Mouse (Mus musculus): ENCODE data around the gene Ogdh. TPM values are rescaled to one million over a fixed set of nuclear protein-coding genes. Genes with fewer than 3 reads are reported as not detected.

The Ogdh gene
- polyA plus RNA-seq, 1 experiment from 2014 or later = 201 TPM

DNA sequence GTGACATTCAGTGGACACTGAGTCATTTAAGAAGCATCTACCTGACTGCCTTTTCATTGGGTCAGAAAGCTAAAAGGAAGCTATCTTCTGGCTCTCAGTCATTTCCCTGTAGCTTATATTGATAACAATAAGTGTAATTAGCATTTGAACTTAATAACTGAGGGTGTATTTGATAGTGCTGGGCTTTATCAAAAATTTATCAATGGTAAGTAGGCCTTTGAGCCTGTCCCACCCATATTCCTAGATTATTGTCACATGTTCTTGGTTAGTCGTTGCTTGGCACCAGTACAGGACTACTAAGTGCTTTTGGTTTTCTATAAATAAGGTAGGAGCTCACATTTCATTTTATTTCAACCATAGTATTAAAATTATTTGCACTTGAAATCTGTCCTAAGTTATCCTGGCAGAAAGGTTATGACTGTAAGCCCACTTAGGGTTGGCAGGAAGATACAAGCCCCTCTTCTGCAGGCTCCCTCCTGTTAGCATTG, 14.6 kb downstream of the Ogdh start:
- Histone ChIP-seq H3K9me3 (replicated peaks; ENCODE audit: control insufficient read depth, low read length) (no peaks in the 10 kb centered on the region), H3K27me3 (ENCODE audit: control insufficient read depth, insufficient read depth, low read length) (no peaks in the 10 kb centered on the region), H3K27ac (ENCODE audit: low read depth, low read length) (no peak overlapping the region), H3K36me3 (ENCODE audit: control insufficient read depth, insufficient read depth, low read length) (peaks cover 12% of the 10 kb centered on the region; the same call in 1 of the 2 replicates), H3K4me1 (ENCODE audit: control insufficient read depth, insufficient read depth, low read length) (no peaks in the 10 kb centered on the region), H3K9ac (ENCODE audit: low read depth, low read length) (no peak overlapping the region), H3K4me2 (no peak overlapping the region), H3K4me3 (ENCODE audit: low read depth, low read length) (no peak overlapping the region)
- no peak for ATAC-seq (replicated peaks; ENCODE audit: insufficient number of reproducible peaks, low FRiP score, low TSS enrichment)
- WGBS (ENCODE audit: insufficient replicate concordance) = 88% methylated on average over 1 of the region's 1 CpGs

DNA sequence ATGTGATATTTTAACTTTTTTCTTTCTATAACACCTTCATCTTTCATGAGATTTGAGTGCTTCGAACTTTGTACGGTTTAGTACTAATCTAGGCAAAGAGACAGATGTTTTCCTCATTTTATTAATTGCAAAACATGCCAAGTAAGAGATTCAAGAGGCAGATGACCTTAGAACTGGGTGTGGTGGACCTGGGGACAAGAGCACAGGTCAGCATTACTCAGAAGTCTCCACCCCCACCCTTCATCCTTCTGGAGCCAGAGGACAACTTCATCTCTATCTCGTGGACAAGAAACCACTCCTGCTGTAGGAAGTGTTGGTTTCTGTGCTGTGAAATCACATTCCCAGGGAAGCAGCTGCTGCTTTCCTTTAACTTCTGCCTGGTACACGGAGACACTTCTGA, 16.7 kb downstream of the Ogdh start:
- Histone ChIP-seq H3K27me3 (ENCODE audit: control insufficient read depth, insufficient read depth, low read length) (no peaks in the 10 kb centered on the region), H3K4me1 (ENCODE audit: control insufficient read depth, insufficient read depth, low read length) (no peaks in the 10 kb centered on the region), H3K4me2 (no peak overlapping the region), H3K9ac (ENCODE audit: low read depth, low read length) (no peak overlapping the region), H3K36me3 (ENCODE audit: control insufficient read depth, insufficient read depth, low read length) (peaks cover 15% of the 10 kb centered on the region; the same call in 1 of the 2 replicates), H3K27ac (ENCODE audit: low read depth, low read length) (no peak overlapping the region), H3K9me3 (replicated peaks; ENCODE audit: control insufficient read depth, low read length) (no peaks in the 10 kb centered on the region), H3K4me3 (ENCODE audit: low read depth, low read length) (no peak overlapping the region)
- no peak for ATAC-seq (replicated peaks; ENCODE audit: insufficient number of reproducible peaks, low FRiP score, low TSS enrichment)
- 86% methylated on average over 4 of the region's 4 CpGs for WGBS (ENCODE audit: insufficient replicate concordance)

DNA sequence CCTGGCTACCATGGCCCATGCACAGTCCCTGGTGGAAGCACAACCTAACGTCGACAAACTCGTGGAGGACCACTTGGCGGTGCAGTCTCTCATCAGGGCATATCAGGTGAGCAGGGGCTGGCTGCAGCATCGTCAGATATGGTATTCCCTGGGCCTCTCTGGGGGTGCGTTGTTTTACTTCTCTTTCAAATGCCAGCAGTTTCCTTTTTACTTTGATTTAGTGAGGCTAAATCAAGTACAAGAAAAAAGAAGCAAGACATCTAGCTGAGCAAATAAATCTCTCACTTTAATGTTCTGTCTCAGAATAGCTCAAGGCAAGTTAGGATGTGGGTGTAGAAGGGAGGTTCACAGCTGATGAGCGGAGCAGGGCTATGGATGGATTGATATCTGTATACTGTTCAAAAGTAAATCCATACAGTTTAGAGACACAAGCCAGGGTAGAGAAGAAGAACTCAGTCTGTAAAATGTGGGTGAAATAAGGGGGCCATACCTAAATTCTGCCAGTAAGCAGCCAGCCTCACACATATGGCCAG, 22.5 kb downstream of the Ogdh start:
- H3K4me1 ChIP-seq (ENCODE audit: control insufficient read depth, insufficient read depth, low read length) = no peaks in the 10 kb centered on the region
- H3K9me3 ChIP-seq (replicated peaks; ENCODE audit: control insufficient read depth, low read length) = no peaks in the 10 kb centered on the region
- no peak overlapping the region for H3K9ac ChIP-seq (ENCODE audit: low read depth, low read length)
- no peak overlapping the region for H3K4me2 ChIP-seq
- no peak overlapping the region for H3K4me3 ChIP-seq (ENCODE audit: low read depth, low read length)
- no peaks in the 10 kb centered on the region for H3K27me3 ChIP-seq (ENCODE audit: control insufficient read depth, insufficient read depth, low read length)
- no peak overlapping the region for H3K27ac ChIP-seq (ENCODE audit: low read depth, low read length)
- WGBS (ENCODE audit: insufficient replicate concordance) = 85% methylated on average over 7 of the region's 7 CpGs
- H3K36me3 ChIP-seq (ENCODE audit: control insufficient read depth, insufficient read depth, low read length) = peaks cover 38% of the 10 kb centered on the region
- ATAC-seq (replicated peaks; ENCODE audit: insufficient number of reproducible peaks, low FRiP score, low TSS enrichment) = no peak

DNA sequence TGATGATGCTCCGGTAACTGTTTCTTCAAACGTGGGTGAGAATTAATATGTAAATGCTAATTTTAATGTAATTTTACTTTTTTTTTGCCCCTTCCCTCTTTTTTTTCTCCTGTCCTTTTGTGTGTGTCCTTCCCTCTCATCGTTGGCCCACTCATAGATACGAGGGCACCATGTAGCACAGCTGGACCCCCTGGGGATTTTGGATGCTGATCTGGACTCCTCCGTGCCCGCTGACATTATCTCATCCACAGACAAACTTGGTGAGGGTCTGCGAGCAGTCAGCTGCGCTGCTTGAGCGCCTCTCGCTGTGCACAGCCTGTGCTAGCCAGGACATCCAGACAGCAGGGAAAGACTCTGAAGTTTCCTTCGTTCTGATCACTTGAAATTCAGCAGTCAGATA, 25.4 kb downstream of the Ogdh start:
- H3K9ac ChIP-seq (ENCODE audit: low read depth, low read length) = no peak overlapping the region
- no peak overlapping the region for H3K4me3 ChIP-seq (ENCODE audit: low read depth, low read length)
- H3K4me1 ChIP-seq (ENCODE audit: control insufficient read depth, insufficient read depth, low read length) = no peaks in the 10 kb centered on the region
- H3K4me2 ChIP-seq = no peak overlapping the region
- no peaks in the 10 kb centered on the region for H3K9me3 ChIP-seq (replicated peaks; ENCODE audit: control insufficient read depth, low read length)
- no peak overlapping the region for H3K27ac ChIP-seq (ENCODE audit: low read depth, low read length)
- H3K27me3 ChIP-seq (ENCODE audit: control insufficient read depth, insufficient read depth, low read length) = no peaks in the 10 kb centered on the region
- WGBS (ENCODE audit: insufficient replicate concordance) = 90% methylated on average over 11 of the region's 11 CpGs
- ATAC-seq (replicated peaks; ENCODE audit: insufficient number of reproducible peaks, low FRiP score, low TSS enrichment) = no peak
- peaks cover 24% of the 10 kb centered on the region for H3K36me3 ChIP-seq (ENCODE audit: control insufficient read depth, insufficient read depth, low read length)

DNA sequence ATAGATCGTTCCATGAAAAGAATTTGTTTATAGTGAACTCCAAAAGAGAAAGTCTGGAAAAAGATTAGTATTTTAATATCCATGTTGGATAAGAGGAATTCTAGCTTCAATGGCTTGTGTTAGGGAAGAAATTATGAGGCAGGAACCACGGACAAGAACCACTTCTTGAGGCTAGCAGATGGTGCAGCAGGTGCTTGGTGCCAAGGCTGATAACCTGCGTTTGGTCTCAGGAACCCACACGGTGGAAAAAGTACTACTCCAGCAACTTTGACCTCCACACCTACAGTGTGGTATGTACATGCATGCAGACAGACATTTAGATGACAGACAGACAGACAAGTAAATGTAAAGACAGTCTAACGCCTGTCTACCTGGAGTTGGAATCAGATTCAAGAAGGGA, 27.1 kb downstream of the Ogdh start:
- no peak for ATAC-seq (replicated peaks; ENCODE audit: insufficient number of reproducible peaks, low FRiP score, low TSS enrichment)

DNA sequence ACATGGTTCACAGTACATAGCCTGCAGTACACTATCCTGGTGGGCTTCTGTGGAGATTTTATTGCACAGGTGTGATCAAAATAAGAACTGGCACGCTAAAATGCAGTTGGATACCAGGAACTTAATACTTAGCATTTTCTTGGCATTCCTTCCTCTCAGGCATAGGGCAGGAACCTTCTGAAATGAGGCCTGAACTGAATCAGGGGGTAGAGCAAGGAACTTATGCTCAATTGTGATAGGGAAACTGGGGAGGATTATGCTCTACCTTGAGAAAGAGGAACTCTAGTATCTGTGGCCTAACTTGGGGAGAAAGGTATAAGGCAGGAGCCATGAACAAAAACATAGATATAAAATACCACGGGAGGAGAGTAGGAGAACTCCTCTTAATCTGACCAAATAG, 27.9 kb downstream of the Ogdh start:
- H3K27ac ChIP-seq (ENCODE audit: low read depth, low read length) = no peak overlapping the region
- H3K9me3 ChIP-seq (replicated peaks; ENCODE audit: control insufficient read depth, low read length) = no peaks in the 10 kb centered on the region
- peaks cover 19% of the 10 kb centered on the region for H3K36me3 ChIP-seq (ENCODE audit: control insufficient read depth, insufficient read depth, low read length)
- no peaks in the 10 kb centered on the region for H3K27me3 ChIP-seq (ENCODE audit: control insufficient read depth, insufficient read depth, low read length)
- H3K4me3 ChIP-seq (ENCODE audit: low read depth, low read length) = no peak overlapping the region
- no peak overlapping the region for H3K9ac ChIP-seq (ENCODE audit: low read depth, low read length)
- ATAC-seq (replicated peaks; ENCODE audit: insufficient number of reproducible peaks, low FRiP score, low TSS enrichment) = no peak
- H3K4me1 ChIP-seq (ENCODE audit: control insufficient read depth, insufficient read depth, low read length) = 0 out of 2 replicates have a peak, but pooled peaks cover 2% of the 10 kb centered on the region
- WGBS (ENCODE audit: insufficient replicate concordance) = 90% methylated on average over 2 of the region's 2 CpGs
- no peak overlapping the region for H3K4me2 ChIP-seq

More for the DNA sequence above, 27.1 kb downstream of the Ogdh start:
- no peak overlapping the region for H3K4me3 ChIP-seq (ENCODE audit: low read depth, low read length)
- H3K9me3 ChIP-seq (replicated peaks; ENCODE audit: control insufficient read depth, low read length) = no peaks in the 10 kb centered on the region
- no peak overlapping the region for H3K27ac ChIP-seq (ENCODE audit: low read depth, low read length)
- no peak overlapping the region for H3K9ac ChIP-seq (ENCODE audit: low read depth, low read length)
- no peaks in the 10 kb centered on the region for H3K4me1 ChIP-seq (ENCODE audit: control insufficient read depth, insufficient read depth, low read length)
- no peaks in the 10 kb centered on the region for H3K27me3 ChIP-seq (ENCODE audit: control insufficient read depth, insufficient read depth, low read length)
- 89% methylated on average over 5 of the region's 5 CpGs for WGBS (ENCODE audit: insufficient replicate concordance)
- H3K4me2 ChIP-seq = no peak overlapping the region
- H3K36me3 ChIP-seq (ENCODE audit: control insufficient read depth, insufficient read depth, low read length) = peaks cover 22% of the 10 kb centered on the region

DNA sequence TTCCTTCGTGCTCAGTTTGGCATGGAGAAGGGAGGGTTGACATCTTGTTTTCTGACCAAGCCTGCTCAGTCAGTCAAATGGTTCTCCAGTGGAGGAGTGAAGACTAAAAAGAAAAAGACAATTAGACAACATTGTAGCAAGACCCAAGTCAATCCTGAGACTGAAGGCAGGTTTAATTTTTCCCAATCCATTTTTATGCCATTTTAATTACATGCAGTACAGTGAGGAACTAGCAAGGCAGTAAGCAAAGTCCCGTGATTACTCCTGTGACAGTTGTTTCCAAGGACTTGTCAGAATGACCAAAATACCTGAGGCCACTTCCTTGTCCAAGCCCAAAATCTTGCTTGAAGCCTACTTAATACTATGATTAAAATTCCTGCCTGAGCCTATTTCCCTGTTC, 30.7 kb downstream of the Ogdh start:
- H3K36me3 ChIP-seq (ENCODE audit: control insufficient read depth, insufficient read depth, low read length) = peaks cover 16% of the 10 kb centered on the region
- no peak overlapping the region for H3K9ac ChIP-seq (ENCODE audit: low read depth, low read length)
- H3K4me1 ChIP-seq (ENCODE audit: control insufficient read depth, insufficient read depth, low read length) = 0 out of 2 replicates have a peak, but pooled peaks cover 3% of the 10 kb centered on the region
- no peak overlapping the region for H3K27ac ChIP-seq (ENCODE audit: low read depth, low read length)
- no peak overlapping the region for H3K4me2 ChIP-seq
- H3K4me3 ChIP-seq (ENCODE audit: low read depth, low read length) = no peak overlapping the region
- H3K27me3 ChIP-seq (ENCODE audit: control insufficient read depth, insufficient read depth, low read length) = no peaks in the 10 kb centered on the region
- no peaks in the 10 kb centered on the region for H3K9me3 ChIP-seq (replicated peaks; ENCODE audit: control insufficient read depth, low read length)
- 95% methylated on average over 2 of the region's 2 CpGs for WGBS (ENCODE audit: insufficient replicate concordance)
- no peak for ATAC-seq (replicated peaks; ENCODE audit: insufficient number of reproducible peaks, low FRiP score, low TSS enrichment)

DNA sequence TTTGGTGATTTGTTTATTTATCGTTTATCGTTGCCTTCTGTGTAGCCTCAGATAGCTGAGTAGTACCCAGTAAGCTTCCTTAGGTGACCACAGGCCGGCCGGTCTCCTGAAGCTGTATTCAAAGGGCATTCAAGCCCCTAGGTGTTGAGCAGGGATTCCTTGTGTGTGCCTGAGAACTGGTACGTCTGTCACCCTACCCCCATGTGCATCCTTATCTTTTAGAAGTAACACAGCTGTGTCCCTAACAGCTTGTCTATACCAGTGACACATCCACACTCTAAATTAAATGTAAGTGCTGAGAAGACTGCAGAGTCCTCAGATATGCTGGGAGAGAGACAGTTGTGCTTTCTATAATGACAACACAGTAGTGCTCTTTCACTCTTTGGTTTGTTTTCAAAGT, 31.9 kb downstream of the Ogdh start:
- no peak for ATAC-seq (replicated peaks; ENCODE audit: insufficient number of reproducible peaks, low FRiP score, low TSS enrichment)
- peaks cover 10% of the 10 kb centered on the region for H3K36me3 ChIP-seq (ENCODE audit: control insufficient read depth, insufficient read depth, low read length)
- H3K9me3 ChIP-seq (replicated peaks; ENCODE audit: control insufficient read depth, low read length) = no peaks in the 10 kb centered on the region
- H3K4me3 ChIP-seq (ENCODE audit: low read depth, low read length) = no peak overlapping the region
- WGBS (ENCODE audit: insufficient replicate concordance) = 69% methylated on average over 5 of the region's 5 CpGs
- no peaks in the 10 kb centered on the region for H3K27me3 ChIP-seq (ENCODE audit: control insufficient read depth, insufficient read depth, low read length)
- H3K9ac ChIP-seq (ENCODE audit: low read depth, low read length) = no peak overlapping the region
- 0 out of 2 replicates have a peak, but pooled peaks cover 3% of the 10 kb centered on the region for H3K4me1 ChIP-seq (ENCODE audit: control insufficient read depth, insufficient read depth, low read length)
- no peak overlapping the region for H3K27ac ChIP-seq (ENCODE audit: low read depth, low read length)
- no peak overlapping the region for H3K4me2 ChIP-seq

DNA sequence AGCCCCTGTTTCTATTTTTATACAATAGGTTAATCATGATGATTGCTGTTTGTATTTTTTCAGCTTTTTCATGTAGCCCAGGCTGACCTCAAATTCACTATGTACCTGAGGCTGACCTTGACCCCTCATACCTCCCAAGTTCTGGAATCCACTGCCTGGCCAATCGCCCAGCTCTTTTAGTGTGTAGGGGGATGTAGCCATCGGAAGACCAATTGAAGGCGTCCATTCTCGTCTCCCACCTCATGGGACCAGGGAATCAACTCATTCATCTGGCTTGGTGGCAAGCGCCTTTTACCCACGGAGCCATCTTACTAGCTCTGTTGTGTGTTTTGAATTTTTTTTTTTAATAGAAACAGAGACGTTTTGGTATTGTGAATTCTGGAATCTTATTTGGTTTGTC, 39.8 kb downstream of the Ogdh start:
- WGBS (ENCODE audit: insufficient replicate concordance) = 91% methylated on average over 7 of the region's 7 CpGs

More for the DNA sequence above, 39.8 kb downstream of the Ogdh start:
- Histone ChIP-seq H3K27ac (ENCODE audit: low read depth, low read length) (no peak overlapping the region), H3K4me2 (no peak overlapping the region), H3K36me3 (ENCODE audit: control insufficient read depth, insufficient read depth, low read length) (peaks cover 8% of the 10 kb centered on the region), H3K9me3 (replicated peaks; ENCODE audit: control insufficient read depth, low read length) (no peaks in the 10 kb centered on the region), H3K4me3 (ENCODE audit: low read depth, low read length) (no peak overlapping the region), H3K4me1 (ENCODE audit: control insufficient read depth, insufficient read depth, low read length) (no peaks in the 10 kb centered on the region), H3K27me3 (ENCODE audit: control insufficient read depth, insufficient read depth, low read length) (no peaks in the 10 kb centered on the region), H3K9ac (ENCODE audit: low read depth, low read length) (no peak overlapping the region)
- ATAC-seq (replicated peaks; ENCODE audit: insufficient number of reproducible peaks, low FRiP score, low TSS enrichment) = no peak

Data from heart, embryonic 11.5 days (tissue).